Mouse (Mus musculus) MEL (cell line): ENCODE results near the gene BC024978.

Source experiments
- CTCF ChIP-seq, 3 experiments: IDR thresholded peaks in 2 of 3; conservative IDR thresholded peaks in 1 of 3; 2 replicates each; pipeline ENCODE4 v1.5.1; 2011 to 2012; ENCODE audit warnings: low read length in 3 of 3, low read depth in 2 of 3, mild to moderate bottlenecking in 2 of 3, improper control_type of control experiment in 1 of 3, inconsistent platforms in 1 of 3, mixed read lengths in 1 of 3, moderate library complexity in 1 of 3; ENCODE audit not compliant: control insufficient read depth in 1 of 3, insufficient read depth in 1 of 3, poor library complexity in 1 of 3, severe bottlenecking in 1 of 3
- E2F4 ChIP-seq: IDR thresholded peaks from 2 replicates; pipeline ENCODE4 v1.6.1; 2011; ENCODE audit warnings: low read depth, low read length, improper control_type of control experiment, borderline replicate concordance
- EP300 ChIP-seq, 2 experiments: IDR thresholded peaks; 2 replicates each; pipeline ENCODE4 v1.6.1; 2011; ENCODE audit warnings: improper control_type of control experiment in 2 of 2, low read length in 2 of 2, low read depth in 1 of 2, mild to moderate bottlenecking in 1 of 2
- GABPA ChIP-seq: IDR thresholded peaks from 2 replicates; pipeline ENCODE4 v1.6.1; 2012; ENCODE audit warnings: low read depth, mild to moderate bottlenecking, inconsistent platforms, low read length, improper control_type of control experiment, moderate library complexity
- KAT2A ChIP-seq: conservative IDR thresholded peaks from 2 replicates; pipeline ENCODE4 v1.6.1; 2012; ENCODE audit warnings: low read depth, low read length, improper control_type of control experiment, inconsistent platforms
- MEF2A ChIP-seq: IDR thresholded peaks from 2 replicates; pipeline ENCODE4 v1.6.1; 2014; ENCODE audit warnings: low read depth, mild to moderate bottlenecking, inconsistent platforms, low read length, improper control_type of control experiment; ENCODE audit not compliant: poor library complexity, insufficient replicate concordance, severe bottlenecking; ENCODE audit errors: extremely low read depth
- MXI1 ChIP-seq: IDR thresholded peaks from 2 replicates; pipeline ENCODE4 v1.6.1; 2011; ENCODE audit warnings: mild to moderate bottlenecking, low read depth, low read length, improper control_type of control experiment
- MYC ChIP-seq: IDR thresholded peaks from 2 replicates; pipeline ENCODE4 v1.6.1; 2011; ENCODE audit warnings: low read depth, mild to moderate bottlenecking, low read length, improper control_type of control experiment, moderate library complexity
- POLR2A ChIP-seq, 2 experiments: IDR thresholded peaks; 2 replicates each; pipeline ENCODE4 v1.6.1; 2011 to 2012; ENCODE audit warnings: low read length in 2 of 2, mild to moderate bottlenecking in 2 of 2, control low read depth in 1 of 2, improper control_type of control experiment in 1 of 2, low read depth in 1 of 2, moderate library complexity in 1 of 2; ENCODE audit not compliant: control insufficient read depth in 1 of 2, insufficient read depth in 1 of 2, poor library complexity in 1 of 2
- POLR2AphosphoS2 ChIP-seq: IDR thresholded peaks from 2 replicates; pipeline ENCODE4 v1.6.1; 2011; ENCODE audit warnings: low read length, improper control_type of control experiment
- POLR2AphosphoS5 ChIP-seq: IDR thresholded peaks from 2 replicates; pipeline ENCODE4 v1.6.1; 2012; ENCODE audit warnings: low read depth, borderline replicate concordance, mild to moderate bottlenecking, inconsistent platforms, low read length, moderate library complexity, mixed read lengths
- TCF12 ChIP-seq: IDR thresholded peaks from 2 replicates; pipeline ENCODE4 v1.6.1; 2014; ENCODE audit warnings: low read depth, mild to moderate bottlenecking, inconsistent platforms, low read length, improper control_type of control experiment, moderate library complexity
- ZMIZ1 ChIP-seq: IDR thresholded peaks from 2 replicates; pipeline ENCODE4 v1.6.1; 2012; ENCODE audit warnings: low read depth, mild to moderate bottlenecking, inconsistent platforms, low read length, improper control_type of control experiment, moderate library complexity

GRCm38 (mm10) chr7:27235726-27236125 is 40.1 kb downstream of the BC024978 start:
- no peak for TF ChIP-seq EP300 (IDR thresholded peaks at IDR 0.05; ENCODE audit: low read depth in 1 of 2, low read length in 2 of 2)
- no peak for TF ChIP-seq MXI1
- no peak for TF ChIP-seq KAT2A
- TF ChIP-seq CTCF (IDR thresholded peaks at IDR 0.05 in 2 of 3, conservative IDR thresholded peaks at IDR 0.05 in 1 of 3; ENCODE audit: control insufficient read depth in 1 of 3, insufficient read depth in 1 of 3, low read depth in 2 of 3, low read length in 3 of 3, poor library complexity in 1 of 3, severe bottlenecking in 1 of 3), result no peak
- no peak for TF ChIP-seq E2F4
- no peak for TF ChIP-seq GABPA
- TF ChIP-seq POLR2AphosphoS5, result no peak
- no peak for TF ChIP-seq MEF2A
- TF ChIP-seq TCF12, result no peak
- no peak for TF ChIP-seq POLR2AphosphoS2
- TF ChIP-seq POLR2A (IDR thresholded peaks at IDR 0.05; ENCODE audit: control insufficient read depth in 1 of 2, insufficient read depth in 1 of 2, low read depth in 1 of 2, low read length in 2 of 2, poor library complexity in 1 of 2), result no peak
- no peak for TF ChIP-seq ZMIZ1
- TF ChIP-seq MYC, result no peak
